Mouse (Mus musculus) thymus, adult 2 months (tissue): ENCODE data around the gene Slc22a12. TPM values are rescaled to one million over a fixed set of nuclear protein-coding genes. Genes with fewer than 3 reads are reported as not detected.

Experiments
- DNase-seq: peaks from one replicate; pipeline ENCODE4 v3.0.0; 2021
- H3K27ac ChIP-seq: fragments of 200-500 bp; 2 replicates; pipeline ENCODE4 v1.5.1; 2012; ENCODE audit warnings: low read length, control low read depth; ENCODE audit not compliant: control insufficient read depth, insufficient read depth
- H3K27me3 ChIP-seq: fragments of 200-500 bp; 2 replicates; pipeline ENCODE4 v1.6.1; 2012; ENCODE audit warnings: mild to moderate bottlenecking, low read length, moderate library complexity, mixed read lengths; ENCODE audit not compliant: control insufficient read depth, insufficient read depth
- H3K36me3 ChIP-seq: fragments of 200-500 bp; 2 replicates; pipeline ENCODE4 v1.6.1; 2012; ENCODE audit warnings: mild to moderate bottlenecking, low read length, moderate library complexity; ENCODE audit not compliant: control insufficient read depth, insufficient read depth
- H3K4me1 ChIP-seq: fragments of 200-500 bp; replicated peaks from 2 replicates; pipeline ENCODE4 v1.6.1; 2012; ENCODE audit warnings: low read length; ENCODE audit not compliant: control insufficient read depth, insufficient read depth
- H3K4me3 ChIP-seq: fragments of 200-500 bp; 2 replicates; pipeline ENCODE4 v1.5.1; 2012; ENCODE audit warnings: mild to moderate bottlenecking, low read length, control low read depth, moderate library complexity; ENCODE audit not compliant: control insufficient read depth, insufficient read depth
- CTCF ChIP-seq: fragments of 200-500 bp; IDR thresholded peaks from 2 replicates; pipeline ENCODE4 v1.5.1; 2012; ENCODE audit warnings: mild to moderate bottlenecking, control low read depth, low read length, moderate library complexity, borderline replicate concordance; ENCODE audit not compliant: control insufficient read depth, poor library complexity, insufficient read depth; ENCODE audit errors: extremely low read depth
- POLR2A ChIP-seq: fragments of 200-500 bp; IDR thresholded peaks from 2 replicates; pipeline ENCODE4 v1.6.1; 2012; ENCODE audit warnings: mild to moderate bottlenecking, low read length, control low read depth, moderate library complexity; ENCODE audit not compliant: control insufficient read depth, poor library complexity, insufficient read depth; ENCODE audit errors: extremely low read depth
- WGBS: fragments of 180-500 bp; shearing (Covaris S2); methylation state at CpG from one replicate; pipeline ENCODE4 v1.1.7; 2018; 5-methylcytosine and 5-hydroxymethylcytosine counted together
- polyA plus RNA-seq: library from polyadenylated mRNA; depleted of rRNA; stranded (reverse); fragments of >200 nt; gene quantifications from 2 replicates; pipeline ENCODE4 v1.2.3, GENCODE M21; 2012

Gene Slc22a12
- polyA plus RNA-seq, 1 experiment = 0.74 TPM

DNA sequence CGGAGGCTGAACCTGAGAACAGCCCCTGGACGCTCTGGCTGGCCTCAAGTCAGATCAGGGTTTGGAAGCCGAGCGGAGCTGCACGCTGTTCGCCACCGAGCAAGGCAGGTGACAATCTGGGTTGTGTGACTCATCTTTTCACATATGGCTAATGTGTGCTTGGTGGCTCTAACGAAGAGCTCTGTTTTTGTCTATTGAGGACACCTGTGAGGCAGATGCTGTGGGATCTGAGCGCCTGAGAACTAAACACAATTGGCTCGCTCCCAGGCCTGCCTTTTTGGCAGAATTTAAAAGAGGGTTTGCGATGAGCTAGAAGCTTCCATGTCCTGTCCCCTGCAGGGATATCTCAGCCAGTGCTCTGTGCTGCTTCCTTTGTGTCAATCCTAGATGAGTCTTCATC, 6.7 kb upstream of the Slc22a12 start:
- Histone ChIP-seq H3K4me1 (0 out of 2 replicates have a peak, but pooled peaks cover 6% of the 10 kb centered on the region), H3K36me3 (no peaks in the 10 kb centered on the region), H3K27ac (no peak overlapping the region), H3K4me3 (no peak overlapping the region), H3K27me3 (no peaks in the 10 kb centered on the region)
- DNase-seq = no peak
- TF ChIP-seq CTCF (no peak), POLR2A (no peak)
- WGBS = 94% methylated on average over 11 of the region's 11 CpGs

DNA sequence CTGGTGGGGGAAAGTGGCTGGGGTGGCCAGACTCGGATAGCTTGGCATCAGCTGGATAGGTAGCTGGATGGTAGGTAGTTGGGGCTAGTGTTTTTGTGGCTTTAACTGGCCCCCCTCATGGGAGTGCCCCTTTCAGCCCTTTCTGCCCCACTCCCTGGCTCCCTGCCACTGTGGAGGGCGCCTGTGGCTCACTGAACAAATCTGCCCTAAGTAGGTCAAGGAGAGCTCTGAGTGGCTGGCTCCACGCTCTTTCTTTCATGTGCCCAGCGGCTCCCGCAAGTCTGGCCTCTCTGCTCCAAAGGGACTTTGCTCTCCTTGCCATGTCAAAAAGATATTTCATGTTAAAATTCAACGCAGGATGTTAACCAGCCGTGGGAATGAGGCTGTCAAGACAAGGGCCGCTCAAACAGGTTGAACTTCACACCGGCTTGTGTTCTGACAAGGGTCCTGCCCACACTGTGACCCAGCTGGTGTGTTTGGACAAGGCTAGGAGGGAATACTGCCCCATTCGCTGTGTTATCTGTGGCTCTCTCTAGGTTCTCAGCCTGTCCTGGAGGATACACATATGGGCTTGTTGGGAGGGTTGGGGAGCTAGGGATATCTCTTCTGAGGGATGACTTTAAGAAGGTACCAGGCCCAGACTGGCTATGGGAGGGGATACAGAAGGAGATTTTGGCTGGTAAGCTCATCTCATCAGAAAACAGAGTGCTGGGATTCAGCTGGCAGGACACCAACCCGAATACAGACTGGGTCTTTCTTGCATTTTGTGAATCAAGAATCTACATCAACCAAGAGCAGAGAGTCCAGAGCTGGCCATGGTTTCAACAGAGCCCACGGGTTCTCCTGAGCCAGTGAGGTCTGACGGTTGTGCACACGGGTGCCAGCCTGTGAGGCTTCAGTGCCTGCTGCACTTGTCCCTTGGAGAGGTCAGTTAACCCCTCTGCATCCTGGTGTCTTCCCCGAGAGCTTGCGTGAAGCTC, 5.9 kb upstream of the Slc22a12 start:
- WGBS = 92% methylated on average over 16 of the region's 16 CpGs
- no peaks in the 10 kb centered on the region for H3K4me1 ChIP-seq
- no peaks in the 10 kb centered on the region for H3K36me3 ChIP-seq
- no peaks in the 10 kb centered on the region for H3K27me3 ChIP-seq
- no peak for TF ChIP-seq CTCF
- no peak for TF ChIP-seq POLR2A
- DNase-seq = no peak
- H3K27ac ChIP-seq = no peak overlapping the region
- no peak overlapping the region for H3K4me3 ChIP-seq

DNA sequence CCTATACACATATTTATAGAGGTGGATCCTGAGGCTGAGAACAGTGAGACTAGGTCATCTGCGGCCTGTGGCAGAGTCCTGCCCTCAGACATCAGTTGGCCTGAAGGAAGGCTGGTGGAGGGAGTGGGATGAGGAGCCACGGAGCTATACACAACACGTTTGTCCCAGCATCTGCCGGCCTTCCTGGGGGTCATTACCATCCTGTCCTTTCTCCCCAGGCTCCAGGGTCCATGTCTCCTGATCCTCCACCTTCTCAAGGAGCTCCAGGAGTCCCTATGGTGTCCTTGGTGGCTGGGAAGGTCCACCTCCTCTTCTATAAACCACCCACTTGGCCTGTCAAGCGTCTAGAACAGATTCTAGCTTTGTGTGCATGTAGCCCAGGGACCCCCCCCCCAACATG, 5.0 kb upstream of the Slc22a12 start:
- DNase-seq = no peak
- no peaks in the 10 kb centered on the region for H3K36me3 ChIP-seq
- H3K4me1 ChIP-seq = no peaks in the 10 kb centered on the region
- no peak overlapping the region for H3K4me3 ChIP-seq
- no peak for TF ChIP-seq CTCF
- TF ChIP-seq POLR2A = no peak
- WGBS = 92% methylated on average over 5 of the region's 5 CpGs
- no peaks in the 10 kb centered on the region for H3K27me3 ChIP-seq
- no peak overlapping the region for H3K27ac ChIP-seq

DNA sequence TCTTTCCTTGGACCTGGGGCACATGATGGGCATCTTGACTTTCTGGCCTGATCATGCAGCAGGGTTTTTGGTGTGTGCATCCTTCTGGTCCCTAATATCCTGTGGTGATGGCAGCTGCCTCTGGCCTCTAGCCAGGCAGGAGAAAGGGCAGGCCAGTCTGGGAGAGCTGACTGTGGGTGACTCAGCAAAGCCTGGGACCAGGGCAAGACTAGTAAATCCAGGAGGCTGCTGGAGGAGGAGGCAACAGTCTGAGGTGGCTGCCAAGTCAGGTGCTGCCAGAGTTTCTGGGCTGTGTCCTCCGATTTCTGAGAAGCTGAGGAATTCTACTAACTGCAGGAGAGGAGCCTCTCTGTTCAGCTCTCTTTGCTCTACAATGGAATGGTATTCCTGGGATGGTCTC, 3.3 kb upstream of the Slc22a12 start:
- Histone ChIP-seq H3K36me3 (no peaks in the 10 kb centered on the region), H3K27ac (no peak overlapping the region), H3K27me3 (no peaks in the 10 kb centered on the region), H3K4me1 (no peaks in the 10 kb centered on the region), H3K4me3 (no peak overlapping the region)
- TF ChIP-seq POLR2A (no peak), CTCF (no peak)
- DNase-seq = no peak
- 53% methylated on average over 1 of the region's 1 CpGs for WGBS

DNA sequence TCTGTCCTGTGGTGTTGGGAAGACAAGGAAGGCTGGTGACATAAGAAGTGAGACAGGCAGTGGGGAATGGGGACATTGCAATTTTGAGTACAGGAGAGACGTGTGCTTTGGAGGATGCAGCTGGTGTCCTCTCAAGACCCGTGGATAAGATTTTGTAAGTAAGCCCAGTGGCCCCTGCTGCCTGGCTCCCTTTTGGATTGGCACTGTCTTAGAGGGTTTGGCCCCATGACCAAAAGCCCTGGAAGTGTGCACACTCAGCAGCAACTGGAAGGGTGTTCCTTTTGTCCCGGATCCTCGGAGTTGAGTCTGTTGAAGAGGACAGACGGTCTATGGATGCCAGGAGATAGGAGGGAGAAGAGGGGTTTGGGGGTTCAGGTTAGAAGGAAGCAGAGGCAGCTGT, 2.6 kb upstream of the Slc22a12 start:
- TF ChIP-seq POLR2A (no peak), CTCF (no peak)
- H3K27ac ChIP-seq = no peak overlapping the region

DNA sequence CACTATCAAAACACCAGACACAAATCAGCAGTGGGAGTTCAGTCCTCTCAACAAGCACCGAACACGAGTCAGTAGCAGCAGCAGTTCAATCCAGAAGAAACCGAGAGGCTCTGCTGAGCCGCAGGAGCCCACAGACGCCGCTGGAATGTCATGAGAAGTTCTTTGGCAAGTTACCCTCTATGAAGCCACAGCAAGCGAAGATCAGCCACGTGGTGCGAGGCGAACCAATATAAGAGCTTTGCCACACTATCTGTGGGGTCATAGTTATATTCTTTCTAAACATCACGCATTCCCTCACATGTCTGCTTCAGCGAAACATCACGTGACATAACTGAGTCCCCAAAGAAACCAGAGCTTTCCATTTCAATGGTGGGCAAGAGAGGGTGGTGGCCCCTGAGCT, 1.9 kb upstream of the Slc22a12 start:
- no peaks in the 10 kb centered on the region for H3K27me3 ChIP-seq
- no peak overlapping the region for H3K27ac ChIP-seq
- TF ChIP-seq POLR2A (no peak), CTCF (no peak)
- DNase-seq = no peak
- WGBS = 98% methylated on average over 13 of the region's 13 CpGs
- H3K4me3 ChIP-seq = no peak overlapping the region
- H3K4me1 ChIP-seq = no peaks in the 10 kb centered on the region
- no peaks in the 10 kb centered on the region for H3K36me3 ChIP-seq

More for the DNA sequence above, 2.6 kb upstream of the Slc22a12 start:
- H3K27me3 ChIP-seq = no peaks in the 10 kb centered on the region
- no peaks in the 10 kb centered on the region for H3K4me1 ChIP-seq
- 94% methylated on average over 5 of the region's 5 CpGs for whole genome bisulfite sequencing
- H3K4me3 ChIP-seq = no peak overlapping the region
- DNase-seq = no peak
- no peaks in the 10 kb centered on the region for H3K36me3 ChIP-seq
